Mouse (Mus musculus) heart, embryonic 11.5 days (tissue): ENCODE data around the gene Ptpn1. TPM values are rescaled to one million over a fixed set of nuclear protein-coding genes. Genes with fewer than 3 reads are reported as not detected.

Experiments used
- ATAC-seq: fragments of 200-750 bp; cut with Nextera tagmentation; replicated peaks from 2 replicates; pipeline ENCODE4 v1.8.0; 2017; ENCODE audit warnings: moderate library complexity; ENCODE audit not compliant: insufficient number of reproducible peaks, low FRiP score, low TSS enrichment
- H3K27ac ChIP-seq: fragments of 300-500 bp; sonication (generic); 2 replicates; pipeline ENCODE4 v1.5.1; 2014; ENCODE audit warnings: mild to moderate bottlenecking, low read depth, low read length
- H3K27me3 ChIP-seq: fragments of 300-500 bp; sonication (generic); 2 replicates; pipeline ENCODE4 v1.6.1; 2014; ENCODE audit warnings: mild to moderate bottlenecking, low read length, mixed read lengths; ENCODE audit not compliant: control insufficient read depth, insufficient read depth
- H3K36me3 ChIP-seq: fragments of 300-500 bp; sonication (generic); 2 replicates; pipeline ENCODE4 v1.6.1; 2014; ENCODE audit warnings: mild to moderate bottlenecking, low read length, moderate library complexity, mixed read lengths; ENCODE audit not compliant: control insufficient read depth, insufficient read depth
- H3K4me1 ChIP-seq: fragments of 300-500 bp; sonication (generic); 2 replicates; pipeline ENCODE4 v1.6.1; 2014; ENCODE audit warnings: low read length; ENCODE audit not compliant: control insufficient read depth, insufficient read depth
- H3K4me2 ChIP-seq: fragments of 300-500 bp; sonication (generic); 2 replicates; pipeline ENCODE4 v1.6.1; 2014; ENCODE audit warnings: mild to moderate bottlenecking, moderate library complexity
- H3K4me3 ChIP-seq: fragments of 300-500 bp; sonication (generic); 2 replicates; pipeline ENCODE4 v1.5.1; 2014; ENCODE audit warnings: low read depth, low read length
- H3K9ac ChIP-seq: fragments of 300-500 bp; sonication (generic); 2 replicates; pipeline ENCODE4 v1.6.1; 2014; ENCODE audit warnings: mild to moderate bottlenecking, low read depth, low read length, moderate library complexity
- H3K9me3 ChIP-seq: fragments of 300-500 bp; sonication (generic); replicated peaks from 2 replicates; pipeline ENCODE4 v1.6.1; 2016; ENCODE audit warnings: low read length; ENCODE audit not compliant: control insufficient read depth
- WGBS: fragments of 180-500 bp; shearing (Covaris S2); extraction: QIAGEN DNeasy Blood & Tissue Kit; methylation state at CpG from one replicate; pipeline ENCODE4 v1.1.7; 2014; ENCODE audit not compliant: insufficient replicate concordance; 5-methylcytosine and 5-hydroxymethylcytosine counted together
- polyA plus RNA-seq: library from polyadenylated mRNA; unstranded; fragments of >200 nt; fragmentation: Nextera tagmentation; extraction: Ambion mirVana; gene quantifications from 2 replicates; pipeline ENCODE4 v1.2.1, GENCODE M21; 2014

Gene Ptpn1
- polyA plus RNA-seq, 1 experiment from 2014 or later = 46.7 TPM

DNA sequence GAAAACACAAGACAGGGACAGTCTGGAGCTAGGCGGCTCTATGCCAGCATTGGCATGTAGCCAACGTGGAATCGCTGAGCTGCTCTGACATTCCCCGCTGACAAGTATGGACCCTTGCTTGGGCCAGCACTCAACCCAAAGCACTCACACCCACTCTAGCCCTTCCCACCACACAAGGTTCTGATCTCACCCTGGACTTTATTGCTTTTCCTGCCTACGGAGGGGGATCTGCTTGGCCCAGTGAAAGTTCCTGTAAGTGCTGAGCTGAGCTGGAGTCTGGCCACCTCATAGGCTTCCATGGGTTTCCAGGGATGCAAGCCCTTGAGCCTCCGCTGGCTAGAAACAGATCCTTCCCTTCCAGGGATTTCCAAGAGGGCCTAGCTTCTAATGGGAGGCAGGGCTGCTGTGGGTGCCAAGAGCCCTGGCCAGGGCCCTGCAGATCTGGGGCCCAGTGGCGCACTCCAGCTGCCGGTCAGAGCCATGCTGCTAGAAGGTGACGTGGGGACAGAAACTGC is 87.4 kb downstream of the Ptpn1 start:
- 79% methylated on average over 9 of the region's 9 CpGs for WGBS
- H3K27ac ChIP-seq = no peak overlapping the region
- no peaks in the 10 kb centered on the region for H3K36me3 ChIP-seq
- H3K4me2 ChIP-seq = no peak overlapping the region
- no peaks in the 10 kb centered on the region for H3K9me3 ChIP-seq
- peaks cover 5% of the 10 kb centered on the region for H3K4me1 ChIP-seq
- H3K9ac ChIP-seq = no peak overlapping the region
- ATAC-seq = no peak; the same call in 1 of the 2 replicates
- no peak overlapping the region for H3K4me3 ChIP-seq
- no peaks in the 10 kb centered on the region for H3K27me3 ChIP-seq

DNA sequence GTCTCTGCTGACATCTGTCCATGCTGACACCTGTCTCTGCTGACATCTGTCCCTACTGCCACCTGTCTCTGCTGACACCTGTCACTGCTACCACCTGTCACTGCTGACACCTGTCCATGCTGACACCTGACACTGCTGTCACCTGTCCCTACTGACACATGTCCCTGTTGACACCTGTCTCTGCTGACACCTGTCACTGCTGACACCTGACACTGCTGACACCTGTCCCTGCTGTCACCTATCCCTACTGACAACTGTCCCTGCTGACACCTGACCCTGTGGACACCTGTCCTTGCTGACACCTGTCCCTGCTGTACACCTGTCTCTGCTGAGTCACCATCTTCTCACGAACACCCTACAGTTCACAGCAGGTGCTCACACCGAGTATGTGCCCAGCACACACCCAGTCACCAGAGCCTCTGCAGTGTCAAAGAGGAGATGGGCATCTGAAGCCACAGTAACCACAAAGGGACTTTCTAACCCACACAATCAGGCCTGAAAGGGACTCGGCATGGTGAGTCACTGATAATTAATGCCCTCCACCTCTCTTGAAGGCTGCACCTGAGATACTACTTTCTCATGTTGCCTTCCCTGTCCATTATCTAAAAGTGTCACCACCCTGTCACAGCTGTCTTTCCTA is 92.0 kb downstream of the Ptpn1 start:
- ATAC-seq = no peak
- Histone ChIP-seq H3K27ac (no peak overlapping the region), H3K4me1 (peaks cover 5% of the 10 kb centered on the region; the same call in 1 of the 2 replicates), H3K9me3 (no peaks in the 10 kb centered on the region), H3K4me3 (no peak overlapping the region), H3K4me2 (no peak overlapping the region), H3K9ac (no peak overlapping the region), H3K36me3 (no peaks in the 10 kb centered on the region), H3K27me3 (no peaks in the 10 kb centered on the region)
- WGBS = 72% methylated on average over 3 of the region's 3 CpGs

DNA sequence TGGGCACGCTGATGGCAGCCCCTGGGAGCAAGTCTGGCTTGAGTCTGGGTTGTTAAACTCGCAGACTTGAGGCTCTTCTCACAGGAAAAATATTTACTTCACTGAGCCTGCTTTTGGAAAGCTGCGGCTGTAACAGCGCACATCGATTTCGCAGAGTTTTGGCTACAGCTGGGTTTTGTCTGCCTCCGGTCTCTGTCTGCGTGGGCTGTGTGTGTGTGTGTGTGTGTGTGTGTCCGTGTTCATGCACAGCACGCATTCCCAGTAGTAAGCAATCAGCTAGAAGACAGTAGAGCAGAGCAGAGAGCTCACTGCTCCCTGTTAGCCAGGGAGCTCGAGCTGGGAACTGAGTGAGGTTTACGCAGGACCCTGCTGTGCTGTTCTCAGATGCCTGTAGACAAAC is 93.3 kb downstream of the Ptpn1 start:
- no peaks in the 10 kb centered on the region for H3K36me3 ChIP-seq
- no peaks in the 10 kb centered on the region for H3K9me3 ChIP-seq
- H3K27ac ChIP-seq = no peak overlapping the region
- no peak overlapping the region for H3K4me2 ChIP-seq
- no peak for ATAC-seq
- no peaks in the 10 kb centered on the region for H3K4me1 ChIP-seq
- no peak overlapping the region for H3K9ac ChIP-seq
- no peak overlapping the region for H3K4me3 ChIP-seq
- WGBS = 63% methylated on average over 12 of the region's 12 CpGs
- H3K27me3 ChIP-seq = no peaks in the 10 kb centered on the region

DNA sequence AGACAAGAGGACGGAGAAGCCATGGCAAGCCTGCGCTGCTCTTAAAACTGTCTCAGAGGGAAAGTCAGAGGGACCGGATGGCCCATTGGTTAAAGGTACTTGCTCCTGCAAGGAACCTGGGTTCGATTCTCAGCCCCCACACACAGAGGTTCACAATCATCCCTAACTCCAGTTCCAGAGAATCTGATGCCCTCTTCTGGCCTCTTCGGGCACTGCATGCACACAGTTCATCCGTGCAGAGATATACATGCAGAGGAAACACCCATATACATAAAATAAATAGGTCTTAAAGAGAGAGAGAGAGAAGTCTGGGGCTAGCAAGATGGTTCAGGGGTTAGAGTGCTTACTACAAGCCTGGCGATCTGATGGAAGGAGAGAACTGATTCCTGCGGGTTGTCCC is 94.0 kb downstream of the Ptpn1 start:
- no peak overlapping the region for H3K27ac ChIP-seq
- H3K9ac ChIP-seq = no peak overlapping the region
- no peak overlapping the region for H3K4me2 ChIP-seq
- H3K4me1 ChIP-seq = no peaks in the 10 kb centered on the region
- no peaks in the 10 kb centered on the region for H3K9me3 ChIP-seq
- H3K36me3 ChIP-seq = no peaks in the 10 kb centered on the region
- ATAC-seq = no peak
- 87% methylated on average over 8 of the region's 8 CpGs for WGBS
- no peaks in the 10 kb centered on the region for H3K27me3 ChIP-seq
- H3K4me3 ChIP-seq = no peak overlapping the region

DNA sequence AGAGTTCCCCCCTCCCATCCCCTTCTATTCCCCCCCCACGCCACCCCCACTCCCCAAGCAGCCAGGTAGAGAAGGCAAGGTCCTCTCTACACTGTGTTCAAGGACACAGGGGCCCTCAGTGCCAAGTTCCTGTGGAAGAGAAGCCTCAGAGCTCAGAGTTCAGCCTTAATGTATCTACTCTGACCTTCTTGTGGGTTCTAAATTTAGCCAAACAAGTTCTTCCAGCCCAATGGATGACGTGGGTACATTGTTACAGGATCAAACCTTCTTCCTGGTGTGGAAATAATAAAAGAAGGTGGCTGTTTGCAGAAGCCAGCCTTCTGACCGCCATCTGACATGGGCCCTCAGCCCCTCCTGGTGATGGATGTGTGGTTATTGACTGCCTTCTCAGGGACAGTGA is 94.6 kb downstream of the Ptpn1 start:
- Histone ChIP-seq H3K4me3 (no peak overlapping the region), H3K27ac (no peak overlapping the region), H3K27me3 (no peaks in the 10 kb centered on the region), H3K36me3 (no peaks in the 10 kb centered on the region), H3K9me3 (no peaks in the 10 kb centered on the region), H3K4me1 (0 out of 2 replicates have a peak, but pooled peaks cover 1% of the 10 kb centered on the region), H3K9ac (no peak overlapping the region), H3K4me2 (no peak overlapping the region)
- ATAC-seq = no peak
- 41% methylated on average over 3 of the region's 3 CpGs for WGBS

DNA sequence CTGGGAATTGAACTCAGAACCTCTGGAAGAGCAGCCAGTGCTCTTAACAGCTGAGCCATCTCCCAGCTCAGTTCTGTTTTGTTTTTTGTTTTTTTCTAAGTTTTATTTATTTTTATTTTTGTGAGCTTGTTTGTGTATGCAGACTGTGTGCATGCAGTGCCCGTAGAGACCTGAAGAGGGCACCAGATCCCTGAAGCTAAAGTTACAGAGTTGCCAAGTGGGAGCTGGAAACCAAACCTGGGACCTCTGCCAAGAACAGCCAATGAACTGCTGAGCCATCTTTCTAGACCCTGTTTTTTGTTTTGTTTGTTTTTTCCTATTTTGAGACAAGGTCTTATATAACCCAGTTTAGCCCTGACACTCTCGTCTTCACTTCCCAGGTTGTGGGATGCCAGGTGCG is 96.5 kb downstream of the Ptpn1 start:
- Histone ChIP-seq H3K9ac (no peak overlapping the region), H3K4me2 (no peak overlapping the region), H3K4me3 (no peak overlapping the region), H3K27ac (no peak overlapping the region), H3K36me3 (no peaks in the 10 kb centered on the region), H3K9me3 (no peaks in the 10 kb centered on the region), H3K27me3 (no peaks in the 10 kb centered on the region), H3K4me1 (0 out of 2 replicates have a peak, but pooled peaks cover 3% of the 10 kb centered on the region)
- WGBS = 96% methylated on average over 3 of the region's 3 CpGs
- ATAC-seq = no peak

Other genes with a start within 250 kb of the Ptpn1 start
- gene Cebpb, start 243.1 kb upstream of the Ptpn1 start, polyA plus RNA-seq = 8.0 and 8.2 TPM in 2 replicates
- gene Tmem189, start 242.2 kb upstream of the Ptpn1 start, polyA plus RNA-seq = 38.2 and 38.7 TPM in 2 replicates
- gene Ripor3, start 78.6 kb downstream of the Ptpn1 start, polyA plus RNA-seq = 0.97 and 2.1 TPM in 2 replicates
- 8.9 and 11.8 TPM in 2 replicates for gene Pard6b, start 148.9 kb downstream of the Ptpn1 start, polyA plus RNA-seq